Mouse (Mus musculus): ENCODE results near the gene Nit2. TPM values are rescaled to one million over a fixed set of nuclear protein-coding genes. Genes with fewer than 3 reads are reported as not detected.

The Nit2 gene
- total RNA-seq, 2 experiments from 2014 or later: 13.6 to 14.5 TPM

DNA sequence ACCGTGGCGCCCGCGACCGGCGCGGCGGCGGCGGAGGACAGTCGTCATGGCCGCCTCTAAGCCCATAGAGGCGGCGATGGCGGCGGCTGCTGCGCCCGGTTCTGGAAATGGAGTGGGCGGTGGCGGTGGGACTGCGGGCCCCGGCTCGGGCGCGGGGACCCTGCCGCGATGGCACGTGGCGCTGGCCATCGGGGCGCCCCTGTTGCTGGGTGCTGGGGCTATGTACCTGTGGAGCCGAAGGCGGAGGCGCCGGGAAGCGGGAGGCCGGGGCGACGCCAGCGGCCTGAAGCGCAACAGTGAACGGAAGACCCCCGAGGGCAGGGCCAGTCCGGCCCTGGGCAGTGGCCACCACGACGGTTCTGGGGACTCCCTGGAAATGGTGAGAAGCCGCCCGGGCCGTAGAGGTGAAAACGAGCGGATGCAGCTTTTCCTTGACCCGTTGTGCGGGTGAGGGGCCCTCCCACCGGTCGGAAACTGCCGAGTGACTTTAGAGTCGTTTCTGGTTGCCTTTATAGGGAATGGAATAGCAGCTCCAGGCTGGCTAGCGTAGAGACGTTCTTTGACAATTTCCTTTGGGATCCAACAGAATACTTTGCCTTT is 45.2 kb downstream of the Nit2 start:
- H3K27ac ChIP-seq: peak overlapping the region; percentile 99
- intact Hi-C loops (cut with DNase I): loop anchor here (1.0 to 5.0 kb wide), 3 partner anchors 45 to 405 kb away; partner anchors contain the start of genes Nit2, Tbc1d23 and Tfg
- peak overlapping the region; percentile 100 for H3K4me3 ChIP-seq
- no peak for DNase-seq (ENCODE audit: extremely low spot score in 1 of 2, low spot score in 2 of 2)
- TF ChIP-seq CTCF (IDR thresholded peaks at IDR 0.05): no peak

GRCm38 (mm10) chr16:57120913-57121815 is 46.0 kb downstream of the Nit2 start, which contains the start of gene Tomm70a:
TSS of gene Tomm70a (plus strand) at chr16:57121703.
- TF ChIP-seq CTCF (IDR thresholded peaks at IDR 0.05): no peak
- intact Hi-C loops (cut with DNase I): loop anchor here (1.0 to 5.0 kb wide), 3 partner anchors 46 to 404 kb away; partner anchors contain the start of genes Nit2, Tbc1d23 and Tfg
- H3K27ac ChIP-seq: peak within 1 kb of the TSS; percentile 99
- H3K4me3 ChIP-seq: peak within 1 kb of the TSS; percentile 100
- peak; percentile 93 for DNase-seq (ENCODE audit: extremely low spot score in 1 of 2, low spot score in 2 of 2)

- intact Hi-C loops (cut with DNase I): no loop called here
- Histone ChIP-seq H3K27ac (no peak overlapping the region), H3K4me3 (no peak overlapping the region)
- no peak for TF ChIP-seq CTCF (IDR thresholded peaks at IDR 0.05)
- no peak for DNase-seq (ENCODE audit: extremely low spot score in 1 of 2, low spot score in 2 of 2)
These were observed 49.6 kb downstream of the Nit2 start for GRCm38 (mm10) chr16:57117562-57117961.

- Histone ChIP-seq H3K27ac (no peak overlapping the region), H3K4me3 (no peak overlapping the region)
- DNase-seq (ENCODE audit: extremely low spot score in 1 of 2, low spot score in 2 of 2): no peak
- TF ChIP-seq CTCF (IDR thresholded peaks at IDR 0.05): peak; percentile 27
- intact Hi-C loops (cut with DNase I): loop anchor here (1.0 kb wide), 1 partner anchor 61 kb away; no protein-coding TSS in a partner anchor
These were observed 51.1 kb downstream of the Nit2 start for GRCm38 (mm10) chr16:57116066-57116465.

Other genes with a start within 250 kb of the Nit2 start
- gene Lnp1, start 239.3 kb downstream of the Nit2 start, total RNA-seq (2021): 1 to 10 TPM; 2.6 to 3.4 TPM
- not detected for gene Tmem45a2, start 96.0 kb downstream of the Nit2 start, total RNA-seq (2021)
- 10 to 100 TPM; 96.3 to 96.9 TPM for gene Tomm70a, start 45.6 kb downstream of the Nit2 start, total RNA-seq (2021)
- gene Tbc1d23, start 64.2 kb upstream of the Nit2 start, total RNA-seq (2021): 10 to 100 TPM; 45.0 to 46.1 TPM
- gene Tmem30c, start 125.5 kb upstream of the Nit2 start, total RNA-seq (2021): under 1 TPM; 0.29 to 0.42 TPM
- gene Filip1l, start 185.8 kb upstream of the Nit2 start, total RNA-seq (2021): 1 to 10 TPM; 3.0 to 3.7 TPM

Data from left cerebral cortex, adult 2 months (tissue).